Mouse (Mus musculus) neural tube, postnatal 0 days (tissue): ENCODE data around the gene Scn3b. TPM values are rescaled to one million over a fixed set of nuclear protein-coding genes. Genes with fewer than 3 reads are reported as not detected.

Source experiments
- polyA plus RNA-seq: library from polyadenylated mRNA; unstranded; fragments of >200 nt; fragmentation: Nextera tagmentation; extraction: Ambion mirVana; gene quantifications from 2 replicates; pipeline ENCODE4 v1.2.1, GENCODE M21; 2015

The Scn3b gene
- 89.1 and 105 TPM in 2 replicates for polyA plus RNA-seq

DNA sequence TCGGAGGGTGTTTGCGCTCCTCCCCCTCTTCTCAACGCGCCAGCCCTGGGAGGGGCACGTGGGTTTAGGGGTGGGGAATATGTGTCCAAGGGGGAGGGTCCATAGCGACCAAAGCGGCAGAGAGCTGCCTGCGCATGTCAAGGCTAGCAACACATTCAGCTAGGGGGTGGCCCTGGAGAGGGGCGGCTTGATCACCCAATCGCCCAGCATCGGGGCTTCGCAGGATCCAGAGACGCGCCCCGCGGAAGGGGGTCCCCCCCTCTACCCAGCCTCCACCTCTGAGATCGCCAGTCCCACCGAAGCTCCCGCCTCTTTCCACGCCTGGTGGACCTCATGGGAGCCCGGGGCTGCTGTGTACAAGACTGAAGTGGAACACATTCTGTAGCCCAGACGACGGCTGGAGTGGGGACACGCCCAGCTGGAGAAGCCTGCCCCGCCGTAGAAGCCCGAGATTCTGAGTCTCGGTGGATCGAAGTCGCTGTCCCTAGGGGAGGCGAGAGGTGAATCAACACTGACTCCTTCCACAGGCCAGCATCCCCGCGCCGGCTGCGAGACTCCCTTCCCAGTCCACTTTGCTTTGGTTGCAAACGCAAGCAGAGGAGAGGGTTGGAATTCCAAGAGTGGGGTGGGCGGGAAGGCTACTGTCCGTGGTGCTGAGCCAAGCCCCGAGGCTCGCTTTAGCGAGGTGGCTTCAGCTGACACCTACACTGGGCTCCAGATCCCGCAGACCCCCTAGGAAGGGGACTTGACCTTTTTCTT lies at the start of gene Scn3b:
TSS of gene Scn3b (plus strand) at position 115 of the 759 bp plus-strand sequence.

Other genes with a start within 250 kb of the Scn3b start
- 0.05 TPM in 1 of 2 replicates, not detected in the other for gene Olfr981, start 247.8 kb upstream of the Scn3b start, polyA plus RNA-seq
- gene Olfr982, start 195.4 kb upstream of the Scn3b start, polyA plus RNA-seq, result not detected in 2 replicates
- not detected in 2 replicates for gene Olfr983, start 175.6 kb upstream of the Scn3b start, polyA plus RNA-seq
- gene Olfr984, start 155.0 kb upstream of the Scn3b start, polyA plus RNA-seq, result not detected in 2 replicates
- gene Olfr985, start 139.0 kb upstream of the Scn3b start, polyA plus RNA-seq, result not detected in 2 replicates
- gene Tmem225, start 121.1 kb upstream of the Scn3b start, polyA plus RNA-seq, result not detected in 2 replicates
- gene Olfr986, start 88.3 kb upstream of the Scn3b start, polyA plus RNA-seq, result not detected in 2 replicates
- 6.6 and 7.0 TPM in 2 replicates for gene Zfp202, start 76.9 kb upstream of the Scn3b start, polyA plus RNA-seq